Mouse (Mus musculus): ENCODE data around the gene Tshz3. TPM values are rescaled to one million over a fixed set of nuclear protein-coding genes. Genes with fewer than 3 reads are reported as not detected.

Tshz3 gene
- polyA plus RNA-seq (2016; fragmentation: Nextera tagmentation; extraction: Ambion mirVana) = 9.9 and 12.6 TPM in 2 replicates

DNA sequence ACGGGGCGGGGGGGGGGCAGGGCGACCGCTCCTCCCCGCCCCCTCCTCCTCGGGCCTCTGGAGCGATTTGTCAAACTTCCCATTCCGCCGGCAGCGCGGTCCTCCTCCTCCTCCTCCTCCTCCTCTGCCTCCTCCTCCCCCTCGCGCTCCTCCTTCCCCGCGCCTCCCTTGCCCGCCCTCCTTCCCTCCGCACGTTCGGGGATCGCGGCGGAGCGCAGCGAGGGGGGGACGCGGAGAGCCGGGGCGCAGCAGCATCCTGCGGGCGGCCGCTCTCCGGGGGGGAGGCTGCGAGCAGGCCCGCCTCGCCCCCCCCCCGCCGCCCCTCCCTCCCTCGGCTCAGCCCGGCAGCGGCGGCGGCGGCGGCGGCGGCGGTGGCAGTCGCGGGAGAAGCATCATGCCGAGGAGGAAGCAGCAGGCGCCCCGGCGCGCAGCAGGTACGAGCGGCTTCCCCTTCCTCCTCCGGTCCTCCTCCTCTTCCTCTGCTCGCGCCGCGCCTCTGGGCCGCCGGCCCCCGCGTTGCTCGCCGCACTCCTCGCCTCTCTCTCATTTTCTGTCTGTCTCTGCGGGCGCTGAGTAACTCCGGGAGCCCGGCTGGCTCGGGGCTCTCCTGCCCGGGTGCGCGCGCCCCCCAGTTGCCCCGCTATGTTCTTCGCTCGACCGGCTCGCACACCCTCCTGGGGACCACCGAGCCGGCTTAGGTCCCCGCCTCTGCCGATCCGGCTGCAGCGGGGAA lies at the start of gene Tshz3:
Gene Tshz3 (plus strand): TSS at position 263 of the 733 bp plus-strand sequence.
- peak within 1 kb of the TSS; percentile 87 for H3K27ac ChIP-seq
- H3K36me3 ChIP-seq (replicated peaks) = peaks cover 3% of the 10 kb centered on the region; the same call in 1 of the 2 replicates
- peak; percentile 53 for ATAC-seq (ENCODE audit: low FRiP score)
- peak within 1 kb of the TSS; percentile 82 for H3K9ac ChIP-seq
- no peaks in the 10 kb centered on the region for H3K9me3 ChIP-seq
- H3K4me1 ChIP-seq = peaks cover 32% of the 10 kb centered on the region
- 0% methylated on average over 49 of the region's 88 CpGs for WGBS
- peak within 1 kb of the TSS; percentile 99 for H3K4me2 ChIP-seq
- H3K4me3 ChIP-seq (replicated peaks) = peak within 1 kb of the TSS; percentile 74
- H3K27me3 ChIP-seq = peaks cover 37% of the 10 kb centered on the region

DNA sequence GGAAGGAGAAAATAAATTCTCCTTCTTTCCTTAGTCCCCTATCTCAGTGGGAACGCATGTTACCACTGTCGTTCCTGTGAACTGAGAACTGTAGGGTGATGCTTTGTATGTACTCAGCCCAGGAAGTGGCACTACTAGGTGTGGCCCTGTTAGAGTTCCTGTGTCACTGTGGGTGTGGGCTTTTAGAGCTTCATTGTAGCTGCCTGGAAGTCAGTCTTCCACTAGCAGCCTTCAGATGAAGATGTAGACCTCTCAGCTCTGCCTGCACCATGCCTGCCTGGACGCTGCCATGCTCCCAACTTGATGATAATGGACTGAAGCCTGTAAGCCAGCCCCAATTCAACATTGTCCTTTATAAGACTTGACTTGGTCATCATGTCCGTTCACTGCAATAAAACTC lies 42.0 kb upstream of the Tshz3 start:
- Histone ChIP-seq H3K27me3 (no peaks in the 10 kb centered on the region), H3K9ac (no peak overlapping the region), H3K4me3 (replicated peaks) (no peak overlapping the region), H3K9me3 (no peaks in the 10 kb centered on the region), H3K36me3 (replicated peaks) (no peaks in the 10 kb centered on the region), H3K27ac (no peak overlapping the region), H3K4me2 (no peak overlapping the region), H3K4me1 (peaks cover 5% of the 10 kb centered on the region; the same call in 1 of the 2 replicates)
- WGBS = 94% methylated on average over 4 of the region's 4 CpGs
- no peak for ATAC-seq (ENCODE audit: low FRiP score)

DNA sequence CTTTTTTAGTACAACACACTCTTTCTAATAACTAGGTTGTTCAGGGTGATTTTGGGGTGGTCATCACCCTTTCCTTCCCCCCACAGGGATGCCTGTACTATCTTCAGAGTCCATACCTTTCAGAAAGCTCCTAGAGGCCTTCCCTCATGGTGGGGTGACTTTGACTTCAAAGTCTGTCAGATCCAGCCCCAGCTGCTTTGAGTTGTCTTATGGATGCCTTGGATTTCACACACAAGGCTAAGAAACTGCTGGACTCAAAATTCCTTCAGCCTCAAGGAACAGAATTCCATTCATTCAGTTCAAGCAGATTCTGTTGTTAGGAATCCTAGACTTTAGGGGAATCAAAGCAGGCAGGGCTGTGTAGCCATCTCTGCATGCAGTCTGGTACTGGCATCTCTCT lies 41.5 kb upstream of the Tshz3 start:
- Histone ChIP-seq H3K36me3 (replicated peaks) (no peaks in the 10 kb centered on the region), H3K27ac (no peak overlapping the region)

DNA sequence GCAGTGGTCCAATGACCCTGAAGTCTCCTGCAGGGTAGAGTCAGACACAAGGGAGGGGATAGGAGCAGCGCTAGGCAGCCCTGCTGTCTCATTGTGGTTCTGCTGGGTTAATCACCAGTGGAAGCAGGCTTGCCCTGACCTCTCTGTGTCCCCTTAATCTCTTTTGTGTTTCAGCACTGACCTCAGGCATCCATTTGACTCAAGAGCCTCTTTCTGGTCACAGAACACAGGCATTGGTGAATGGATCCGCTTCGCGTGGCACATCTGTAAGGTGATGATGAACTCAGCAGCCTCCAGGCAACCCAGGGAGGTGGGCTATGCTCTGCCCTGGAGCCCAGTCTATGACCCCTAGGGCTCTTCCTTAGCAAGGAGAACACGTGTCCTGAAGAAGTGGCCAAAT lies 39.6 kb upstream of the Tshz3 start:
- Histone ChIP-seq H3K4me2 (no peak overlapping the region), H3K9me3 (no peaks in the 10 kb centered on the region), H3K27me3 (no peaks in the 10 kb centered on the region), H3K36me3 (replicated peaks) (no peaks in the 10 kb centered on the region), H3K4me3 (replicated peaks) (no peak overlapping the region), H3K27ac (no peak overlapping the region), H3K4me1 (peaks cover 5% of the 10 kb centered on the region; the same call in 1 of the 2 replicates), H3K9ac (no peak overlapping the region)
- no peak for ATAC-seq (ENCODE audit: low FRiP score)
- WGBS = 7% methylated on average over 5 of the region's 5 CpGs

More for the DNA sequence above, 41.5 kb upstream of the Tshz3 start:
- no peak overlapping the region for H3K9ac ChIP-seq
- H3K4me2 ChIP-seq = no peak overlapping the region
- H3K4me3 ChIP-seq (replicated peaks) = no peak overlapping the region
- peaks cover 5% of the 10 kb centered on the region; the same call in 1 of the 2 replicates for H3K4me1 ChIP-seq
- H3K9me3 ChIP-seq = no peaks in the 10 kb centered on the region
- ATAC-seq (ENCODE audit: low FRiP score) = no peak
- no peaks in the 10 kb centered on the region for H3K27me3 ChIP-seq

GRCm38 (mm10) chr7:36659265-36659664 lies 38.7 kb upstream of the Tshz3 start:
- ATAC-seq (ENCODE audit: low FRiP score) = no peak
- Histone ChIP-seq H3K9me3 (no peaks in the 10 kb centered on the region), H3K9ac (no peak overlapping the region), H3K4me3 (replicated peaks) (no peak overlapping the region), H3K4me2 (no peak overlapping the region), H3K4me1 (peaks cover 5% of the 10 kb centered on the region; the same call in 1 of the 2 replicates), H3K27ac (no peak overlapping the region), H3K27me3 (no peaks in the 10 kb centered on the region), H3K36me3 (replicated peaks) (no peaks in the 10 kb centered on the region)
- WGBS = 87% methylated on average over 7 of the region's 7 CpGs

DNA sequence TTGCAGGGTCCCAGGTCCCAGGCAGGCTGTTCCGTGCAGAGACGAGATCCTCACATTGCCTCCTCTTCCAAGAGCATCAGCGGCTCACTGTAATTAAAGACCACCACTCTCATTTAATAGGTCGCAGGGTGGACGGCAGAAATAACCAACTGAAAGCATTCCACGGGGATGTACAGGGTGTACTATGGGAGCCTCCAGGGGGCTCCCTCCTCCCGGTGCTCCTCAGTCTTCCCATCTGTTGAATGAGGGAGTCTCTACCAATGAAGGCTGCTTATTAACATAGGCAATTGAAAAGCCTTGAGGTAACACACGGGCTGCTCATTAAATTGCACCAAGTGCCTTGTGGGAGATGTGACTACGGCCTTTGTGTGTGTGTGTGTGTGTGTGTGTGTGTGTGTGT lies 37.3 kb upstream of the Tshz3 start:
- 69% methylated on average over 9 of the region's 9 CpGs for WGBS
- no peak overlapping the region for H3K4me3 ChIP-seq (replicated peaks)
- H3K9ac ChIP-seq = no peak overlapping the region
- H3K27me3 ChIP-seq = no peaks in the 10 kb centered on the region
- H3K9me3 ChIP-seq = no peaks in the 10 kb centered on the region
- H3K36me3 ChIP-seq (replicated peaks) = no peaks in the 10 kb centered on the region
- no peak overlapping the region for H3K27ac ChIP-seq
- ATAC-seq (ENCODE audit: low FRiP score) = no peak
- peaks cover 5% of the 10 kb centered on the region; the same call in 1 of the 2 replicates for H3K4me1 ChIP-seq
- H3K4me2 ChIP-seq = no peak overlapping the region

DNA sequence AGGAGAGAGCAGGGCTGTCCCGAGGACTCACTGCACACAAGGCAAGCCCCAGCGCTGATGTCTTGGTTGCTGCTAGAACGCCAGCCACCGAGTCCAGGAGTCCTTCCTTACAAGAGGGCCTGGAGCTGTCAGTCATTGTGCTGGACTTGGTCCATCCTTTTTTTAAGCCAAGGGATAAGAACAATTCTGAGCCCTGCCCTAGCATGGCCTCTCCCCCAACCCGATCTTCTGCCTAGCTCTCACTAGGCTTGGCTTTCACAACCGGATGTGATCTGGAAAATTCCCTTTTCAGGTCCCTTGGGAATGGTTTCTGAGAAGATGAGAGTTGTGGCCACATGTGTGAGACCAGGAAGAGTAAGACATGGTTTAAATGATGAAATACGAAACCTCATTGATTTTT lies 34.5 kb upstream of the Tshz3 start:
- WGBS = 86% methylated on average over 7 of the region's 7 CpGs
- no peak for ATAC-seq (ENCODE audit: low FRiP score)
- no peak overlapping the region for H3K9ac ChIP-seq

GRCm38 (mm10) chr7:36667767-36668166 lies 30.2 kb upstream of the Tshz3 start:
- ATAC-seq (ENCODE audit: low FRiP score) = no peak
- Histone ChIP-seq H3K4me1 (no peaks in the 10 kb centered on the region), H3K9me3 (no peaks in the 10 kb centered on the region), H3K4me2 (no peak overlapping the region), H3K27ac (no peak overlapping the region), H3K4me3 (replicated peaks) (no peak overlapping the region), H3K27me3 (no peaks in the 10 kb centered on the region), H3K36me3 (replicated peaks) (no peaks in the 10 kb centered on the region), H3K9ac (no peak overlapping the region)
- WGBS = 71% methylated on average over 5 of the region's 5 CpGs

More for the DNA sequence above, 34.5 kb upstream of the Tshz3 start:
- Histone ChIP-seq H3K4me3 (replicated peaks) (no peak overlapping the region), H3K36me3 (replicated peaks) (no peaks in the 10 kb centered on the region), H3K9me3 (no peaks in the 10 kb centered on the region), H3K27ac (no peak overlapping the region), H3K4me1 (peaks cover 2% of the 10 kb centered on the region; the same call in 1 of the 2 replicates), H3K4me2 (no peak overlapping the region), H3K27me3 (no peaks in the 10 kb centered on the region)

DNA sequence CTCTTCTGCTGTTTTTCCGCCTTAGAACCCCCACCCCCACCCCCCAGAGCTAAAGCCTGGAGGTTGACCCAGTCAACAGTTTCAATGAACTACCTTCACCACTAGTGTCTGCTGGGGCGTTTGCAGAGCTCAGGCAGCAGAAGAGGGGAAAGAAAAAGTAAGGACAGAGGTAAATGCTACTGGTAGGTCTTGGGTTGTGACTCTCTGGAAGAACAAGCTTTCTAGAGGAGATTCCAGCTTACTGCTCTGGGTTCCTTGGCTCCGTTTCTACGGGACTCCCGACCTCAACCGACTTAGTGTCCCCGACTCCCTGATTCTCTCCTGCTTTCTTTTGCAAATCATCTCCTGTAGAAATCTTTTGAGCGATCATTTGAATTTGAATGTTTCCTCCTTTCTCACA lies 19.9 kb upstream of the Tshz3 start:
- H3K36me3 ChIP-seq (replicated peaks) = no peaks in the 10 kb centered on the region
- H3K4me3 ChIP-seq (replicated peaks) = no peak overlapping the region
- no peak overlapping the region for H3K27ac ChIP-seq
- peaks cover 23% of the 10 kb centered on the region for H3K4me1 ChIP-seq
- no peak overlapping the region for H3K4me2 ChIP-seq
- H3K9ac ChIP-seq = no peak overlapping the region
- peaks cover 50% of the 10 kb centered on the region for H3K27me3 ChIP-seq
- 18% methylated on average over 8 of the region's 8 CpGs for WGBS
- no peaks in the 10 kb centered on the region for H3K9me3 ChIP-seq
- ATAC-seq (ENCODE audit: low FRiP score) = no peak

GRCm38 (mm10) chr7:36678510-36678909 lies 19.4 kb upstream of the Tshz3 start:
- H3K4me3 ChIP-seq (replicated peaks) = peak overlapping the region; percentile 8; the same call in 1 of the 2 replicates
- H3K4me1 ChIP-seq = peaks cover 23% of the 10 kb centered on the region
- H3K36me3 ChIP-seq (replicated peaks) = no peaks in the 10 kb centered on the region
- 3% methylated on average over 10 of the region's 10 CpGs for WGBS
- peaks cover 50% of the 10 kb centered on the region for H3K27me3 ChIP-seq
- H3K27ac ChIP-seq = no peak overlapping the region
- peak overlapping the region; percentile 57 for H3K4me2 ChIP-seq
- H3K9ac ChIP-seq = peak overlapping the region; percentile 7; the same call in 1 of the 2 replicates
- peak; percentile 39; the same call in 1 of the 2 replicates for ATAC-seq (ENCODE audit: low FRiP score)
- no peaks in the 10 kb centered on the region for H3K9me3 ChIP-seq

DNA sequence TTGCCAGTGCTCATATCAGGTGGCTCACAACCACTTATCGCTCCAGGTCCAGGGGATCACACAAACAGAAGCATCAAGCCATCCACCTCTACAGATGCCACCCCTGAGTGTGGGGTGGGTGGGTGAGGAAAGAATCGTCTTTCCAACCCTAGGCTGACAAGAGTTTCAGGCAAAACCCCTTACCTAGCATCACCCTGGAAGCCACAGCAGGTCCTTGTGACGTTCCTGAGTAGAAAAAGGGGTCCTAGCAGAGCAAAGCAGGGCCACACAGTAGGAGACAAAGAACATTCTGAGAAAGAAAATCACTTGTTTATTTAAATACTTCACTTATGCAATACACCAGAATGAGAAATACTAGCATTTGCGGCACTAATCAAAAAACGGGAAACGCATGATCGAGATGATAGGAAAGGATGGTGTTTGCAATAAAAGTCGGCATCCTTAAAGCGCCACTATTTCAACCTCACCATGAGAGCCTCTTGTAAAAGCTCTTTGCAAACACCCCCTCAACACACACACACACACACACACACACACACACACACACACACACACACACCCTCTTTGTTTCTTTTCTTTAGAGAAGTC lies 18.8 kb upstream of the Tshz3 start:
- H3K27me3 ChIP-seq = peaks cover 55% of the 10 kb centered on the region
- H3K4me2 ChIP-seq = peak overlapping the region; percentile 57
- H3K4me3 ChIP-seq (replicated peaks) = peak overlapping the region; percentile 8; the same call in 1 of the 2 replicates
- ATAC-seq (ENCODE audit: low FRiP score) = peak; percentile 27; the same call in 1 of the 2 replicates
- no peaks in the 10 kb centered on the region for H3K9me3 ChIP-seq
- no peak overlapping the region for H3K27ac ChIP-seq
- 3% methylated on average over 9 of the region's 9 CpGs for WGBS
- H3K4me1 ChIP-seq = peaks cover 23% of the 10 kb centered on the region
- no peaks in the 10 kb centered on the region for H3K36me3 ChIP-seq (replicated peaks)
- H3K9ac ChIP-seq = peak overlapping the region; percentile 7; the same call in 1 of the 2 replicates

- H3K9me3 ChIP-seq = no peaks in the 10 kb centered on the region
- H3K4me2 ChIP-seq = peak overlapping the region; percentile 57
- no peaks in the 10 kb centered on the region for H3K36me3 ChIP-seq (replicated peaks)
- 0 out of 2 replicates have a peak overlapping the region, but pooled peaks have one; percentile 5 for H3K27ac ChIP-seq
- peaks cover 23% of the 10 kb centered on the region for H3K4me1 ChIP-seq
- H3K4me3 ChIP-seq (replicated peaks) = peak overlapping the region; percentile 31
- WGBS = under 1% methylated on average over 18 of the region's 18 CpGs
- H3K9ac ChIP-seq = peak overlapping the region; percentile 25; the same call in 1 of the 2 replicates
- peaks cover 55% of the 10 kb centered on the region for H3K27me3 ChIP-seq
- peak; percentile 62; the same call in 1 of the 2 replicates for ATAC-seq (ENCODE audit: low FRiP score)
These were observed 18.0 kb upstream of the Tshz3 start for GRCm38 (mm10) chr7:36679866-36680458.
